Mouse (Mus musculus) embryonic facial prominence, embryonic 13.5 days (tissue): ENCODE data around the gene Psmd3. TPM values are rescaled to one million over a fixed set of nuclear protein-coding genes. Genes with fewer than 3 reads are reported as not detected.
"Not testable (repeated sequence)": the region's sequence is repeated elsewhere in the genome, so short reads cannot be mapped to it uniquely, and the experiment has no call there.

Experiments
- ATAC-seq: fragments of 200-750 bp; cut with Nextera tagmentation; 2 replicates; pipeline ENCODE4 v1.8.0; 2017; ENCODE audit warnings: low read depth; ENCODE audit not compliant: insufficient number of reproducible peaks, insufficient read depth, low FRiP score, low TSS enrichment
- H3K27ac ChIP-seq: fragments of 300-500 bp; sonication (generic); 2 replicates; pipeline ENCODE4 v1.5.1; 2015; ENCODE audit warnings: moderate library complexity, mild to moderate bottlenecking, inconsistent platforms
- H3K27me3 ChIP-seq: fragments of 300-500 bp; sonication (generic); 2 replicates; pipeline ENCODE4 v1.6.1; 2015; ENCODE audit warnings: mild to moderate bottlenecking, inconsistent platforms
- H3K36me3 ChIP-seq: fragments of 300-500 bp; sonication (generic); 2 replicates; pipeline ENCODE4 v1.6.1; 2015; ENCODE audit warnings: mild to moderate bottlenecking, inconsistent platforms
- H3K4me1 ChIP-seq: fragments of 300-500 bp; sonication (generic); 2 replicates; pipeline ENCODE4 v1.6.1; 2015; ENCODE audit warnings: inconsistent platforms
- H3K4me2 ChIP-seq: fragments of 300-500 bp; sonication (generic); 2 replicates; pipeline ENCODE4 v1.6.1; 2015; ENCODE audit warnings: moderate library complexity, mild to moderate bottlenecking, inconsistent platforms
- H3K4me3 ChIP-seq: fragments of 300-500 bp; sonication (generic); 2 replicates; pipeline ENCODE4 v1.5.1; 2015; ENCODE audit warnings: mild to moderate bottlenecking, inconsistent platforms
- H3K9ac ChIP-seq: fragments of 300-500 bp; sonication (generic); 2 replicates; pipeline ENCODE4 v1.6.1; 2015; ENCODE audit warnings: mild to moderate bottlenecking, inconsistent platforms
- H3K9me3 ChIP-seq: fragments of 300-500 bp; sonication (generic); 2 replicates; pipeline ENCODE4 v1.6.1; 2016; ENCODE audit warnings: inconsistent platforms
- WGBS: fragments of 180-500 bp; shearing (Covaris S2); methylation state at CpG from one replicate; pipeline ENCODE4 v1.1.7; 2015; ENCODE audit warnings: mixed read lengths; 5-methylcytosine and 5-hydroxymethylcytosine counted together
- polyA plus RNA-seq: library from polyadenylated mRNA; unstranded; fragments of >200 nt; fragmentation: Nextera tagmentation; extraction: Ambion mirVana; gene quantifications from 2 replicates; pipeline ENCODE4 v1.2.1, GENCODE M21; 2015

Gene Psmd3
- polyA plus RNA-seq = 196 and 207 TPM in 2 replicates

- peak; percentile 93 for ATAC-seq
- H3K4me1 ChIP-seq = peaks cover 9% of the 10 kb centered on the region
- H3K27me3 ChIP-seq = no peaks in the 10 kb centered on the region
- peaks cover 23% of the 10 kb centered on the region for H3K36me3 ChIP-seq
- 4% methylated on average over 45 of the region's 45 CpGs for WGBS
- H3K27ac ChIP-seq = peak within 1 kb of the TSS; percentile 80
- H3K9ac ChIP-seq = peak within 1 kb of the TSS; percentile 99
- H3K9me3 ChIP-seq = no peaks in the 10 kb centered on the region
- H3K4me3 ChIP-seq = peak within 1 kb of the TSS; percentile 98
- H3K4me2 ChIP-seq = peak within 1 kb of the TSS; percentile 68
Measured at GRCm38 (mm10) chr11:98681786-98682745, at the start of gene Psmd3. TSS of gene Psmd3 (plus strand) at chr11:98682554.

DNA sequence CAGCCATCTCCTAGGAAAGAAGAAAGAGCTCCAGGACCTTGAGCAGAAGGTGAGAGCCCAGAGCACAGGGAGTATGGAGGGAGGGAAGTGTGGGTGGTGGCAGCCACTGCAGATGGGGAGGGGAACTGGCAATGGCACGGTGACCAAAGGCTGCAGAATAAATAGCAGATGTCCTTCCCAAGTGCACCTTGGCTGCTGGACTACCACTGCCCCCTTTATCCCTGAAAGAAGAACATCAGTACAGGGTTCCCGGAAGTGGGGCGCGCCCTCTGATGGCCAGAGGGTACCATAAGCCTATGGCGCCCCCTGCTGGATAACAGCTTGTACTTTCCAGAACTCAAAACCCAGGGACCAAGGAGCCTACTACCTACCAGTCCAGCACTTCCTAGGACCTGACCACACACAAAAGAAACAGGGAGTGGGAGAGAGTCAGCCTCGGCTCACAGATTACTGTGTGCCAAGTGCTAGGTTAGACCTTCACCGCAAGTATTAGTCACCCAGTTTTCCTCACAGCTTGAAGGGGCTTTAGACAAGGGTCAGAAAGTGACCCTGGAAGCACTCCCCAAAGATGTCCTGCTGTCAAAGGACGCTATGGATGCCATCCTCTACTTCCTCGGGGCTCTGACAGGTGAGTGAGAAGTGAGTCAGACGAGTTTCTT lies 46.9 kb upstream of the Psmd3 start:
- not testable (repeated sequence) for H3K27ac ChIP-seq, H3K36me3 ChIP-seq, H3K4me2 ChIP-seq, H3K4me1 ChIP-seq, H3K9me3 ChIP-seq, H3K4me3 ChIP-seq, ATAC-seq, H3K27me3 ChIP-seq, H3K9ac ChIP-seq
- WGBS = 28% methylated on average over 10 of the region's 10 CpGs

- 79% methylated on average over 1 of the region's 1 CpGs for WGBS
- no peak for ATAC-seq
Measured at GRCm38 (mm10) chr11:98637501-98637900, 44.9 kb upstream of the Psmd3 start.

DNA sequence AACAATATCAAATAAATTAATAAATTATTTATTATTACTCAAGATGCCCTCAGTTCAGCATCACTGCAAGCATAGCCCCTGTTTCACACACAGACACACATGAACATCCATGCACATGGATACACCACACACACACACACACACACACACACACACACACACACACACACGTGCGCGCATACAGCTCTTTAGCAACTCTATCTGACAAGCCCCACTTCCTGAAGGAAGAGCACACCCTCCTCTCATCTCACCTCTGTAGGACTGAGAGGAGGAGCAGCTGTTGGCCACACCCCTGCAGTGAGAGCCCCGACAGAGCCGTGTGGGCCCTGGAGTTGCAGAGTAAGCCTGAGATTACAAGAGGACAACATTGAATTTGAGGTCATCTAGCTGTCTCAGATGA lies 42.3 kb upstream of the Psmd3 start:
- ATAC-seq = no peak
- WGBS = 66% methylated on average over 5 of the region's 5 CpGs
- no peak overlapping the region for H3K27ac ChIP-seq

More at GRCm38 (mm10) chr11:98637501-98637900, 44.9 kb upstream of the Psmd3 start:
- H3K4me1 ChIP-seq = no peaks in the 10 kb centered on the region
- H3K9ac ChIP-seq = no peak overlapping the region
- H3K27me3 ChIP-seq = peaks cover 4% of the 10 kb centered on the region
- H3K36me3 ChIP-seq = no peaks in the 10 kb centered on the region
- no peak overlapping the region for H3K27ac ChIP-seq
- no peak overlapping the region for H3K4me2 ChIP-seq
- H3K4me3 ChIP-seq = no peak overlapping the region
- no peaks in the 10 kb centered on the region for H3K9me3 ChIP-seq

GRCm38 (mm10) chr11:98644757-98645156 lies 37.6 kb upstream of the Psmd3 start:
- H3K9ac ChIP-seq = no peak overlapping the region
- no peak for ATAC-seq
- H3K9me3 ChIP-seq = no peaks in the 10 kb centered on the region
- H3K36me3 ChIP-seq = no peaks in the 10 kb centered on the region
- H3K4me2 ChIP-seq = no peak overlapping the region
- no peak overlapping the region for H3K4me3 ChIP-seq
- 82% methylated on average over 3 of the region's 3 CpGs for WGBS
- H3K27me3 ChIP-seq = peaks cover 17% of the 10 kb centered on the region
- H3K27ac ChIP-seq = no peak overlapping the region
- no peaks in the 10 kb centered on the region for H3K4me1 ChIP-seq

More for the DNA sequence above, 42.3 kb upstream of the Psmd3 start:
- no peaks in the 10 kb centered on the region for H3K9me3 ChIP-seq
- no peaks in the 10 kb centered on the region for H3K36me3 ChIP-seq
- no peak overlapping the region for H3K4me2 ChIP-seq
- H3K27me3 ChIP-seq = peaks cover 4% of the 10 kb centered on the region
- H3K9ac ChIP-seq = no peak overlapping the region
- H3K4me3 ChIP-seq = no peak overlapping the region
- H3K4me1 ChIP-seq = no peaks in the 10 kb centered on the region

DNA sequence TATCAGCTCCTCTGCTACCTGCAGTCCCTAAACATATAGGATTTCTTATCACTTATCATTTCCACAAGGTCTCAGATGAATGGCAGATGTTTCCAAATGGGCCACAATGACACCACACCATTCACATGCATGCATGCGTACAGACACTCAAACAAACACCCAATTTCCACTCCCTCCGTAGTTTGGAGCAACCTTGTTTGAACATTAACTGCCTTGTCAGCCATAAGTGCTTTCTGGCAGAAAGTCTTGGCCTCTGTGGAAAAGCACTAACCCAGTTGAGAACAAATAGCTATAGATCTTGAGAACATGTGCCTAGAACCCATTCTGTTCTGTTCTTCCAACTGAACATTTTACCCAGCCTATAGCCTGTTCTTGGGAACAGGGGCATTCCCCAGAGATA lies 36.4 kb upstream of the Psmd3 start:
- H3K9me3 ChIP-seq = no peaks in the 10 kb centered on the region
- H3K4me1 ChIP-seq = no peaks in the 10 kb centered on the region
- H3K27me3 ChIP-seq = peaks cover 14% of the 10 kb centered on the region
- H3K27ac ChIP-seq = no peak overlapping the region
- no peaks in the 10 kb centered on the region for H3K36me3 ChIP-seq
- no peak for ATAC-seq
- H3K9ac ChIP-seq = no peak overlapping the region
- no peak overlapping the region for H3K4me2 ChIP-seq
- no peak overlapping the region for H3K4me3 ChIP-seq
- WGBS = 85% methylated on average over 2 of the region's 2 CpGs

DNA sequence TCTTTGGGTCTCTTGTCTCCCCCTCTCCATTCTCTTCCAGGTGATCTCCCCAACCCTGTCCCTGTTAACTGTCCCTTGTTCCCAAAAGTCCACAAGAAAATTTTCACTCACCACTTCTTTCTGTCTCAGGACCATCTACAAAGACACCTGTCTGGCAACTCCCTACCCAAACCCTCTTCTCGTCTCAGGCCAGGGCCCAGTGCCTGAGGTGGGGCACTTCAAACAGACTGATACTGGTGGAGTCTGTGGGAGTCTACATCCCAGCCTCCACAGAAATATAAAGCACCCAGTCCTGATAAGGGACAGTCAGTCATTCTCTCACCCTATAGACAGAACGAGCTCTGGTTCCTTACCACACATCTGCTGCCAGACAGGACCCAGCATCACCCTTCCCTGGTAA lies 35.9 kb upstream of the Psmd3 start, which contains the start of gene Gsdma2:
TSS of gene Gsdma2 (plus strand) at position 301 of the 400 bp plus-strand sequence.
- H3K9me3 ChIP-seq = no peaks in the 10 kb centered on the region
- H3K4me1 ChIP-seq = no peaks in the 10 kb centered on the region
- no peaks in the 10 kb centered on the region for H3K36me3 ChIP-seq
- no peak for ATAC-seq
- WGBS = 57% methylated on average over 2 of the region's 2 CpGs
- H3K4me3 ChIP-seq = no peak within 1 kb of the TSS
- H3K9ac ChIP-seq = no peak within 1 kb of the TSS
- H3K27me3 ChIP-seq = peaks cover 14% of the 10 kb centered on the region
- no peak within 1 kb of the TSS for H3K27ac ChIP-seq
- H3K4me2 ChIP-seq = no peak within 1 kb of the TSS

- 15% methylated on average over 7 of the region's 7 CpGs for WGBS
- not testable (repeated sequence) for H3K4me3 ChIP-seq, H3K9ac ChIP-seq, H3K27ac ChIP-seq, ATAC-seq, H3K36me3 ChIP-seq, H3K27me3 ChIP-seq, H3K9me3 ChIP-seq, H3K4me1 ChIP-seq, H3K4me2 ChIP-seq
Measured at GRCm38 (mm10) chr11:98655076-98655475, 27.3 kb upstream of the Psmd3 start.

DNA sequence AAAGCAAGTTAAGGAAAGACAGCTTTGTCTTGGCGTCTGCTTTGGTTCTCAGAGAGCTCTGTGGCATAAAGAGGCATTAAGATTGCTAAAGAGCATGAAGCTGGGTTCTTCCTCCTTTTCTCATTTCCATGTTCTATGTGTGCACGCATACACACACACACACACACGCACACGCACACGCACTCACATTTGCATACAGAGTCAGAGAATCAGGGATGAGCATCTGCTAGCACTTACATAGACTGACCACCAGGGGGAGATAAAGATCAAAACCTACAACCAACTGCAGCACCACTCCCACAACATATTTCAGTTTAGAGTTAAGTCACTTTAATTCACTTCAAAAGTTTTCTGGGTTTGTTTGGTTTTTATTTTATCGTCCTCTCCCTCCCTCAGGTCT lies 21.8 kb upstream of the Psmd3 start:
- Histone ChIP-seq H3K27me3 (peaks cover 6% of the 10 kb centered on the region; the same call in 1 of the 2 replicates), H3K9ac (no peak overlapping the region), H3K27ac (no peak overlapping the region), H3K4me2 (peak overlapping the region; percentile 18; the same call in 1 of the 2 replicates), H3K4me1 (no peaks in the 10 kb centered on the region), H3K9me3 (no peaks in the 10 kb centered on the region), H3K4me3 (no peak overlapping the region), H3K36me3 (no peaks in the 10 kb centered on the region)
- 16% methylated on average over 6 of the region's 6 CpGs for WGBS
- no peak for ATAC-seq

DNA sequence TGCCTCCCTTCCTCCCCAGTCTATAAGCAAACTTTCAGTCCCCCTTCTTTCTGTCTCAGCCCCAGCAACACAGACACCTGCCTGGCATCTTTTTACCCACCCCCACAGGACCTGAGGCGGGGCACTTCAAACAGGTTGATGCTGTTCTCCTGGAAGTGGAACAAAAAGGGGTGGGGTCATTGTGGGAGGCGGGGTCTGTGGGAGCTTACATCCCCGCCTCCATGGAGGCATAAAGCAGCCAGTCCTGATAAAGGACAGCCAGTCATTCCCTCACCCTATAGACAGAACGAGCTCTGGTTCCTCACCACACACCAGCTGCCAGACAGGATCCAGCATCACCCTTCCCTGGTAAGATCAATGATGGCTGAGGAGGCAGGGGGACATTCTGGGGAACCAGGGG lies 18.3 kb upstream of the Psmd3 start, which contains the start of gene Gsdma:
TSS of gene Gsdma (plus strand) at position 261 of the 400 bp plus-strand sequence.
- no peak within 1 kb of the TSS for H3K4me3 ChIP-seq
- no peak within 1 kb of the TSS for H3K9ac ChIP-seq
- H3K36me3 ChIP-seq = no peaks in the 10 kb centered on the region
- no peak within 1 kb of the TSS for H3K27ac ChIP-seq
- ATAC-seq = no peak
- no peaks in the 10 kb centered on the region for H3K9me3 ChIP-seq
- no peaks in the 10 kb centered on the region for H3K4me1 ChIP-seq
- H3K4me2 ChIP-seq = no peak within 1 kb of the TSS
- WGBS = 16% methylated on average over 4 of the region's 4 CpGs
- peaks cover 35% of the 10 kb centered on the region for H3K27me3 ChIP-seq

DNA sequence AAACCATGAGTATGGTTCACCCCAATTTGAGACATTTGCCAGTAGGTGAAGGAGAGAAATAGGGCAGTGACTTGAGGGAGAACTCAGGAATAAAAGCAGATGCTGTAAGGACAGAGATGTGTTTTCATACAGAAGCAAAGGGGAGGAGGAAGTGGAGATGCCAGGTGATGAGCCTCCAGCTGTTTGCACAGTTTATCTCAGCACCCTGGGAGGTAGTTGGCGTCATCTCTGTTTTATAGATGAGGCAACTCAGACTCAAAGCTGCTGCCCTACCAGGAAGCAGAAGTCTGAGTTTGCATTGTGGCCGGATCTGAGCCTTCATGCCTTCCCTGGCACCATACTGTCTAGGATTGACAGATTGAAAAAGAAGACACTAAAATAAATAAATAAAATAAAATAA lies 13.4 kb upstream of the Psmd3 start:
- H3K9ac ChIP-seq = no peak overlapping the region
- H3K36me3 ChIP-seq = no peaks in the 10 kb centered on the region
- 63% methylated on average over 2 of the region's 2 CpGs for WGBS
- H3K27me3 ChIP-seq = peaks cover 39% of the 10 kb centered on the region
- no peaks in the 10 kb centered on the region for H3K9me3 ChIP-seq
- H3K4me1 ChIP-seq = no peaks in the 10 kb centered on the region
- H3K4me3 ChIP-seq = no peak overlapping the region
- ATAC-seq = no peak
- H3K4me2 ChIP-seq = no peak overlapping the region
- H3K27ac ChIP-seq = no peak overlapping the region
